Mouse (Mus musculus): Measurements from ENCODE around the gene Rcan2. TPM values are rescaled to one million over a fixed set of nuclear protein-coding genes. Genes with fewer than 3 reads are reported as not detected.
A peak's percentile ranks its signal among the peaks of the same experiment; 100 is the strongest.

Rcan2 gene
- total RNA-seq (2014; rRNA removed) (43.4 and 69.8 TPM in 2 replicates), polyA plus RNA-seq (2015; fragmentation: Nextera tagmentation; extraction: Ambion mirVana) (17.8 and 50.0 TPM in 2 replicates)

DNA sequence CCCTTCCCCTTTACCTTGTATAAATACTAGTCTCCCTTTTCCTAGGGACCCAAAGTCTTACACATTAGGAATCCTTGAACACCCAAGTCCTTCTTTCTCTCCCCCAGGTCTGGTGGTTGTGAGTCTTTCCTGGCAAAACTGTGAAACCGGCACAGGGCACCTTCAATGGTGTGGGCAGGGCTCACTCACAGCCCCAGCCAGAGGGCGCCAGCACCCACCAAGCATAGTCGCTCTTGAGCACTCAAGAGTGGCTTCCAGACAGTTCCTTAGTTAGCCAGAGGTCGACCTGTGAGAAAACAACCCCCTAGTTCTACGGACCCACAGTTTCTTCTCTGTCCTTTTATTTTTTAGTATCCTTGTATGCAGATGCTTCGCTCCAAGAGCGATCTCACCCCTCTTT is at the start of gene Rcan2:
Gene Rcan2, plus strand, starts transcription at position 275 of the 400 bp plus-strand sequence.
- H3K9me3 ChIP-seq (ENCODE audit: low read length), result no peaks in the 10 kb centered on the region
- no peaks in the 10 kb centered on the region for H3K36me3 ChIP-seq (ENCODE audit: insufficient read depth)
- peak within 1 kb of the TSS; percentile 78 for H3K9ac ChIP-seq
- peak; percentile 71 for TF ChIP-seq CTCF (IDR thresholded peaks at IDR 0.05; ENCODE audit: low read depth)
- WGBS, result 1% methylated on average over 7 of the region's 7 CpGs
- peak within 1 kb of the TSS; percentile 35; the same call in 1 of the 2 replicates for H3K27ac ChIP-seq (ENCODE audit: low read depth, low read length)
- peak within 1 kb of the TSS; percentile 59 for H3K4me3 ChIP-seq (ENCODE audit: low read depth, low read length)
- DNase-seq, result peak; percentile 64
- H3K4me2 ChIP-seq (ENCODE audit: low read depth), result peak within 1 kb of the TSS; percentile 90
- peak; percentile 87 for ATAC-seq
- H3K4me1 ChIP-seq (ENCODE audit: insufficient read depth), result no peaks in the 10 kb centered on the region
- 0 out of 2 replicates have a peak, but pooled peaks cover 3% of the 10 kb centered on the region for H3K27me3 ChIP-seq (ENCODE audit: insufficient read depth, low read length)

DNA sequence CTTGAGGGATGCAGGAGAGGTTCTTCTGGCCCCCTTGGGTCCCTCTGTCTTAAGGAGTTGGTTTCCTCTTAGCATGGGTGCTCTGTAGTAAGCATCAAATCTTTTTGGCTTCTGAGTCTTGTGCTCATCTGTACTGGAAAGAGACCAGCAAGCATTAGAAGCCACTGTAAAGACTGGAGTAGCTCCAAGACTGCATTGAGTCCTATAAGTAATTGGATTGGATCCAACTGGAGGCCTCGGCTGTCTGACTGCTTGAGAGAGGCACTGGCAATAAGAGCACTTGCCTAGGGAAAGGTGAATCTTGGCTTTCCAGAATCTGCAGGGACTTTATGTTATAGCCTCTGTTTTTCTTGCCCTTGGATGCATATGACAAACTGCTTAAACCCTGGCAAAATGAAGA is 48.3 kb upstream of the Rcan2 start:
- no peaks in the 10 kb centered on the region for H3K9me3 ChIP-seq (ENCODE audit: low read length)
- H3K27me3 ChIP-seq (ENCODE audit: insufficient read depth, low read length), result no peaks in the 10 kb centered on the region
- H3K4me1 ChIP-seq (ENCODE audit: insufficient read depth), result no peaks in the 10 kb centered on the region
- no peak overlapping the region for H3K4me2 ChIP-seq (ENCODE audit: low read depth)
- ATAC-seq (no peak), DNase-seq (no peak)
- H3K27ac ChIP-seq (ENCODE audit: low read depth, low read length), result no peak overlapping the region
- 27% methylated on average over 1 of the region's 1 CpGs for WGBS
- H3K4me3 ChIP-seq (ENCODE audit: low read depth, low read length), result no peak overlapping the region
- TF ChIP-seq CTCF (IDR thresholded peaks at IDR 0.05; ENCODE audit: low read depth), result no peak
- no peaks in the 10 kb centered on the region for H3K36me3 ChIP-seq (ENCODE audit: insufficient read depth)
- no peak overlapping the region for H3K9ac ChIP-seq

DNA sequence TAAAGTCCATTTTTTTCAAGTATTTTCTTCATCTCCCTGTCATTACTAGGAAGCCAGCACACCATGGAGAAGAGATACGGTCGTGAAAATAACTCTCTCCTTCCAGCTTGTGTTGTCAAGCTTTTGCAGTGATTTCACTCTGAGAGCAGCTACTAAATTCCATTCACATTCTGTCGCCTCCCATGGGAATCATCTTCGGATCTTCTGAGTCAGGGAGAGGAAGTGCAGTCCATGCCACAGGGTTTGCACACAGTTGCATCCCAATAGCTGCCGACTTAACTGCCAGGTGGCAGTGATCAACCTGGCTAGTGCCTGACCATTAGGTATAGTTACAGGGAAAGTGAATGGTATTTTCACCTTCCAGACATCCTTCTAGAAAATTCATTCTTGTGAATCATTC is 46.5 kb upstream of the Rcan2 start:
- H3K27me3 ChIP-seq (ENCODE audit: insufficient read depth, low read length), result no peaks in the 10 kb centered on the region
- DNase-seq (no peak), ATAC-seq (no peak)
- H3K9ac ChIP-seq, result no peak overlapping the region
- 80% methylated on average over 5 of the region's 5 CpGs for WGBS
- no peak overlapping the region for H3K4me3 ChIP-seq (ENCODE audit: low read depth, low read length)
- H3K4me2 ChIP-seq (ENCODE audit: low read depth), result no peak overlapping the region
- no peaks in the 10 kb centered on the region for H3K9me3 ChIP-seq (ENCODE audit: low read length)
- H3K27ac ChIP-seq (ENCODE audit: low read depth, low read length), result no peak overlapping the region
- no peaks in the 10 kb centered on the region for H3K36me3 ChIP-seq (ENCODE audit: insufficient read depth)
- no peak for TF ChIP-seq CTCF (IDR thresholded peaks at IDR 0.05; ENCODE audit: low read depth)
- H3K4me1 ChIP-seq (ENCODE audit: insufficient read depth), result no peaks in the 10 kb centered on the region

DNA sequence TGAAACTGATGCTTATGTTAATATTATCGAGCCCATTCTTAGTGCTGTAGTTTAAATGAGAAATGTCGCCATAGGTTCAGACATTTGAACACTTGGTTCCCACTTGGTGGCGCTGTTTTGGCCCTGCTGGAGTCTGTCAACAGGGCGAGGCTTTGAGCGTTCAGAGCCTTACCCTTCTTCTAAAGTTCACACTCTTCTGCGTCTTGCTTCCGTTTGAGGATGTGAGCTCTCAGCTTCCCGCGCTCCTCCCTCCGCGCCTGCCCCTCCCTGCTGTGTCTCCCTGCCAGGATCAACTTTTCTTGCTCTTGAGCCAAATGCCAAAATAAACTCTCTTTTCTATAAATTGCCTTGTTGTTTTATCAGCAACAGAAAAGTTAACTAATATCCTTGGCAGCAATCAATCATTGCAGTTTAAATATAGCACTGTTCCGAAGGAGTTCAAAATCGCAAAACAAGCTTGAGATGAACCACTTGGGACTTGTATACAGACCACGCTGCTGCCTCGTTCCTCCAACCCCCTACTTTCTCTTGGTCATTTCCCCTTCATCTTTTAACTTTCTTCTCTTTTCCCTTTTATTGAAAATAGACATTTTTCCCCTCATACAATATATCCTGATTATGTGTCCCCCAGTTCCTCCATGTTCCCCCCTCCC is 42.4 kb upstream of the Rcan2 start:
- 56% methylated on average over 15 of the region's 15 CpGs for WGBS

GRCm38 (mm10) chr17:43784531-43784930 is 16.6 kb upstream of the Rcan2 start:
- no peak for DNase-seq
- Histone ChIP-seq H3K4me1 (ENCODE audit: insufficient read depth) (no peaks in the 10 kb centered on the region), H3K9ac (no peak overlapping the region), H3K9me3 (ENCODE audit: low read length) (no peaks in the 10 kb centered on the region), H3K4me3 (ENCODE audit: low read depth, low read length) (no peak overlapping the region), H3K27ac (ENCODE audit: low read depth, low read length) (no peak overlapping the region), H3K36me3 (ENCODE audit: insufficient read depth) (no peaks in the 10 kb centered on the region), H3K27me3 (ENCODE audit: insufficient read depth, low read length) (no peaks in the 10 kb centered on the region), H3K4me2 (ENCODE audit: low read depth) (no peak overlapping the region)
- ATAC-seq, result no peak
- no peak for TF ChIP-seq CTCF (IDR thresholded peaks at IDR 0.05; ENCODE audit: low read depth)
- WGBS, result 68% methylated on average over 4 of the region's 4 CpGs

More for the DNA sequence above, 42.4 kb upstream of the Rcan2 start:
- TF ChIP-seq CTCF (IDR thresholded peaks at IDR 0.05; ENCODE audit: low read depth), result no peak
- no peak overlapping the region for H3K9ac ChIP-seq
- ATAC-seq, result no peak
- no peaks in the 10 kb centered on the region for H3K36me3 ChIP-seq (ENCODE audit: insufficient read depth)
- no peaks in the 10 kb centered on the region for H3K9me3 ChIP-seq (ENCODE audit: low read length)
- no peak overlapping the region for H3K27ac ChIP-seq (ENCODE audit: low read depth, low read length)
- H3K4me2 ChIP-seq (ENCODE audit: low read depth), result no peak overlapping the region
- H3K27me3 ChIP-seq (ENCODE audit: insufficient read depth, low read length), result no peaks in the 10 kb centered on the region
- no peak for DNase-seq
- H3K4me3 ChIP-seq (ENCODE audit: low read depth, low read length), result no peak overlapping the region
- H3K4me1 ChIP-seq (ENCODE audit: insufficient read depth), result no peaks in the 10 kb centered on the region

GRCm38 (mm10) chr17:43788222-43788621 is 12.9 kb upstream of the Rcan2 start:
- H3K27ac ChIP-seq (ENCODE audit: low read depth, low read length), result no peak overlapping the region
- no peaks in the 10 kb centered on the region for H3K36me3 ChIP-seq (ENCODE audit: insufficient read depth)
- no peak overlapping the region for H3K9ac ChIP-seq
- H3K4me2 ChIP-seq (ENCODE audit: low read depth), result no peak overlapping the region
- no peak for TF ChIP-seq CTCF (IDR thresholded peaks at IDR 0.05; ENCODE audit: low read depth)
- DNase-seq, result no peak
- 93% methylated on average over 5 of the region's 5 CpGs for WGBS
- no peak overlapping the region for H3K4me3 ChIP-seq (ENCODE audit: low read depth, low read length)
- H3K9me3 ChIP-seq (ENCODE audit: low read length), result no peaks in the 10 kb centered on the region
- no peaks in the 10 kb centered on the region for H3K4me1 ChIP-seq (ENCODE audit: insufficient read depth)
- no peak for ATAC-seq
- no peaks in the 10 kb centered on the region for H3K27me3 ChIP-seq (ENCODE audit: insufficient read depth, low read length)

- H3K27ac ChIP-seq (ENCODE audit: low read depth, low read length), result no peak overlapping the region
- no peak for TF ChIP-seq CTCF (IDR thresholded peaks at IDR 0.05; ENCODE audit: low read depth)
- H3K36me3 ChIP-seq (ENCODE audit: insufficient read depth), result no peaks in the 10 kb centered on the region
- no peak overlapping the region for H3K4me3 ChIP-seq (ENCODE audit: low read depth, low read length)
- no peaks in the 10 kb centered on the region for H3K27me3 ChIP-seq (ENCODE audit: insufficient read depth, low read length)
- no peak overlapping the region for H3K9ac ChIP-seq
- H3K4me2 ChIP-seq (ENCODE audit: low read depth), result no peak overlapping the region
- no peaks in the 10 kb centered on the region for H3K4me1 ChIP-seq (ENCODE audit: insufficient read depth)
- no peak for DNase-seq
- H3K9me3 ChIP-seq (ENCODE audit: low read length), result no peaks in the 10 kb centered on the region
- ATAC-seq, result no peak
These were observed 11.8 kb upstream of the Rcan2 start for GRCm38 (mm10) chr17:43789376-43789775.
